Mouse (Mus musculus): Measurements from ENCODE around the gene Tcf20.
A peak's percentile ranks its signal among the peaks of the same experiment; 100 is the strongest.
"Not testable (repeated sequence)": the region's sequence is repeated elsewhere in the genome, so short reads cannot be mapped to it uniquely, and the experiment has no call there.

Gene Tcf20

DNA sequence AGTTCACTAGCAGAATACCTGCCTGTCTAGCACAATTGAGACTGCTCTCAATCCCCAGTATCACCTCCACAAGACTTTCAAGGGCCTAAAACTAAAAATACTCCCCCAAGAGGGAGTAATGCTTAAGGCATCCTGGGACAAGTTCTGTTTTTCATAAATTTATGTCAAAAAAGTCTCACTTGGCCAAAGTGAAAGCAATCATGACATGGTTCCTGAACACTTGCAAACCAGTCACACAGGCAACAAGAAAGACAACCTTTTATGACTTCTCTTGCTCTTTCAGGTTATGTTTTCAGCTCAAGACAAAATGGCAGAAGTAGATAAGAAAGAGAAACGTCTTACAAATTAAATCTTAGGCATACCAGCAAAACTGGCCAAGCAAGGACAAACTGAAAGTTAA, 91.3 kb downstream of the Tcf20 start:
- DNase-seq, result peak; percentile 7

DNA sequence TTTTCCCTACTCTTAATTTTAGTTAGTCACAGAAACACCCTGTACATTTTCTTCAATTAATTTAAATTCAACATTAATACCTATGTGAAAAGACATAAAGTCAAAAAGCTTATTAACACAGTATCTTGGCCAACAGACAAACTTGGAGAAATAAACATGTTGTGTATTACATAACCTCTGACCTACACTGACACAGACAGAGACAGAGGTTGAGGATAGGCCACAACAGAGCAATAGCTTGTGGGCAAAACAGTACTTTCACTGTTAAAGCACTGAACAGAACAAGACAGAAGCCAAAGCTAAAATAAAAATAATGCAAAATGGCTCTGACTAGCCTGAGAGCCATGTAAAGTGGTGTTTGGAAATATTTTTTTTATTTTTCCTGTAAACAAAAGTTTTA, 97.2 kb downstream of the Tcf20 start:
- DNase-seq, result no peak

DNA sequence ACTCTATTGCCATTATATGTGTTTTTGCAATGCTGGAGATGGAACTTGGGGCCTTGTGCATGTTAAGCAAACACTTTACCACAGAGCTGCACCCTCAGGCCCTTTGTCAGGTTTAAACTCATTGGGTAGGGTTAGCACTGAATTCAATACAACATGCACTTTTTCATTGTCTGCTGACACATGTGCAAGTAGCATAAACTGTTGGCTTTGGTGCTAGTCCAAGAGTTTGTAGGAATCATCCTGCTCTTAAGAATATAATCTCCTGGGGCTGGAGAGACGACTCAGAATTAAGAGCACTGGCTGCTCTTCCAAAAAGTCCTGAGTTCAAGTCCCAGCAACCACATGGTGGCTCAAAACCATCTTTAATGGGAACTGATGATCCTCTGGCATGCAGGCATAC, 98.2 kb downstream of the Tcf20 start:
- DNase-seq, result peak; percentile 44

DNA sequence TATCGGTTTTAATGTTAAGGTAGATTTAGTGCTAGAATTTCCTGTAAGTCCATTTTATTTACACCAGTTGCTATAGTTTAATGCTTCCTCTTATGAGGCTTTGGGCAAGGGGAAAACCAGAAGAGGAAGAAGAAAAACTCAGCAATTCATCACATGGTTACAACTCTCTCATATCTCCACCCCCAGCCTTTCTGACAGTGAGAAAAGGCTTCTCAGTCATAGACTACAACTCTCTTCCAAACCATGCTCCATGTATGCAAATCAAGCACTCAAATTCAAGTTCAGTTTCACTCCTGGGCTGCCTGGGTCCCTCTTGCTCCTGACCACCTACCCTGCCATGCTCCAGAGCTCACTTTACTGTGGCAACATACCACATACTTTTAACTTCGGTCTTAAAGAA, 99.2 kb downstream of the Tcf20 start:
- DNase-seq, result peak; percentile 68

DNA sequence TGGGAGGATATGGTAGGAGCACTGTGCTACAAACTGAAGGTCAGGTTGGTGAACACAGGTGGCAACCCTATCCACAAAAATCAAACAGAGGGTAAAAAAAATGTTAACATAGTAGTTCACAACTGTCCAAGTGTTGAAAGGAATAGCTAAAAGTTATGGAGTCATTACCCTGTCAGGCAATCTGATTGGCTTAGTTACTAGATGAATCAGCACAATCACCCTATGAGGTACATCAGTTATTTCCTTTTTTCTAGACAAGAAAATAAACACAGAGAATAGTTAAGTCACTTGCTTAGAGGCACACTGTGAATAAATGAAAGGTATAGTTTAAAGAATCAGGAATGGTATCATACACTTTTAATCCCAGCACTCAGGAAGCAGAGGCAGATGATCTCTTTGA, 110.4 kb downstream of the Tcf20 start:
- no peak for DNase-seq

DNA sequence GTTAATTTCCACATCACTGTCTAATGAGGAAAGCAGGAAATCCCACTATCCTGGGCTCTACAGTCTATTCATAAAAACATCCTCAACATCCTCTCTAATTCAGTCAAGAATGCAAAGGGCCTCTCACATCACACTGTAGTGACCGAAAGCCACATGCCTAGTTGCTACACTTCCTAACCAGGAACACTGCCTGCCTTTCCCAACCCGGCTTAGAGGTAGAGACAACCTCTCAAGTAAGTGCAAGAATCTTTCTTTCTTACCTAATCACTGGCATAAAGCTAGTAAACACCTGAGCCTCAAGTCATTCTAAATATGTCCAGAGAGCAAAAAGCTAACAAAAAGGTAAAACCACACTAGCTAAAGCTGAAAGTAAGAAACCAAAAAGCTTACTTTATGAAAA, 110.8 kb downstream of the Tcf20 start:
- peak; percentile 56 for DNase-seq

DNA sequence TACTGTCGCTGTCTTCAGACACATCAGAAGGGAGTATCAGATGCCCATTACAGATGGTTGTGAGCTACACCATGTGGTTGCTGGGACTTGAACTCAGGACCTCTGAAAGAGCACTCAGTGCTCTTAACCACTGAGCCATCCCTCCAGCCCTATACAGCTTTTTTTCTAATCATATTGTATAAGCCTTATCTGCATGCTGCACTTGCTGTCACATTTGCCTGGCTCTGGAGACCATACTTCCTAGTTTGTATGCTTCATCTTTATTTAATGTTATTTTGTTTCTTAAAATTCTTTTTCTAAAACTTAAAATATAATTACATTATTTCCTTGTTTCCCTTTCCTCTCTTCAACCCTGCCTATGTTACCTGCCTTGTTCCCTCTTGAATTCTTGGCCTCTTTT, 115.6 kb downstream of the Tcf20 start:
- DNase-seq, result peak; percentile 17

DNA sequence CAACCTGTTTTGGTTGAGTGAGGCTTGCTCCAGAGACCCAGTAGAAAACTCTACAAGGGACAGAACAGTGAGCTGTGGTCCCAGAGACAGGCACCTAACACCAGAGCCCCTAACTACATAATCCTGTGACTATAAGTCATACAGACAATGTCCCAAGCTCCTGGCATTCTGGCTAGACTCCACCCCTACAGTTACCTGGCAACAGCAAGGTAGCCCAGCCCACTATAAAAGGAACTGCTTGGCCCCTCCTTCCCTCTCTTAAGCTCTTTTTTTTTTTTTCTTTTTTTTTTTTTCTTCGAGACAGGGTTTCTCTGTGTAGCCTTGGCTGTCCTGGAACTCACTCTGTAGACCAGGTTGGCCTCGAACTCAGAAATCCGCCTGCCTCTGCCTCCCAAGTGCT, 121.4 kb downstream of the Tcf20 start:
- DNase-seq, result not testable (repeated sequence)

DNA sequence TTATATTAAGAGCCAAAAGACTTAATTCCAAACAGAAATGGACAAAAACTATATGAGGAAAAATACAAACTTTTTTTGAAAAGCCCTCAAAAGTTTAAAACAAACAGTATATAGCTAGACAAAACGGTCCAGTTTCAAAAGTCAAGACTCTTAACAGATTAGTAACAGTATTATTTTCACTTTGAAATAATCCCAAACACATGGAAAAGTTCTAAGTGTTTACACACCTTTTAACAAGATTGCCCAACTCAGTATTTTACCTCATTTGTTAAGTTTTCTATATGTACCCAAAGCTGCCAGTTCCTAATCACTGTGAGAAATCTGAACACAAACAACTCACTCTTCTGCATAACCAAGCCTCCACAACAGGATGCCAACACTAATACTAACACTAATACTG, 124.0 kb downstream of the Tcf20 start:
- no peak for DNase-seq

DNA sequence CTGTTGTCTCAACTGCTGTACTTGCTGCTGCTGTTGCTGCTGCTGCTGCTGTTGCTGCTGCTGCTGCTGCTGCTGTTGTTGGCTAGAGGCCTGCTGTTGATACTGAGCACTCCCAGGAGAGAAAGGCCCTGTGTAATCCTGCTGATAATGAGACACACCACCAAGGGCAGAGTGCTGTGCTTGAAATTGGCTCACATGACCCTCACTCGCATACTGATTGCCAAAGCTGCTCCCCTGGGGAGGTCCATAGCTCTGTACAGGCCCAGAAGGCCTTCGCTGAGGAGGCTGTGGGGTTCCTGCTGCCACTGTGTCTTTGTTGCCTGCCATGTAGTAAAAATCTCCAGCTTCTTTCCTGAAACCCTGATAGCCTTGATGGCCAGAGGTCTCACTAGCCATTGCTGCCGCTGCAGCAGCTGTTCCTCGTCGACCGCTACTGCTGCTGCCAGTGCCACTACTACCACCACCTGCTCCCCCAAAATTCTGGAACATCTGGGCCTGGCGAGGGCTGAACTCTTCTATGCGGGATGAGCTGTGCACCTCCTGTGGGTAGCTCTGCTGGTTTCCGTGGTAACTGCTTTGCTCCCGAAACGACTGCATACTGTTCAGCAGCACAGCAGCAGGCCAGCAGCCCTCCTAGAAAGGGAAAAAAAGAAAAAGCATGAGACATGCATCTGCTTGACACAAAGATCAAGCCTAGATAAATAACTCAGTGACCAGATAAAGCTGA, 130.9 kb downstream of the Tcf20 start:
- peak; percentile 97 for DNase-seq

DNA sequence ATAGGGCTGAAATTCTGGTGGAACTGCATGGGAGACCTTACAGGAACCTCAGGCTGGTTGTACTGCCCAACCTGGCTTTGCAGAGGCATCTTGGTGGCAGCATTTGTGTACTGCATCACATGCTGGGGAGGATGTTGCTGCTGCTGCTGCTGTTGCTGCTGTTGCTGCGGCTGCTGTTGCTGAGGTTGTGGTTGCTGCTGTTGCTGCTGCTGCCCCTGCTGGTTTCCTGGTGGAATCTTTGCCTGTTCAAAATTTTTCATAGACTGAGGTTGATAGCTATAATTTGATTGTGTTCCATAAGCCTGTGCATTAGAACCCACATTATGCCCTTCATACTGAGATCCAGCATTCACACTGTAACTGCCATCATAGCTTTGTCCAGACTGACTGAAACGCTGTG, 131.6 kb downstream of the Tcf20 start:
- DNase-seq, result peak; percentile 76

DNA sequence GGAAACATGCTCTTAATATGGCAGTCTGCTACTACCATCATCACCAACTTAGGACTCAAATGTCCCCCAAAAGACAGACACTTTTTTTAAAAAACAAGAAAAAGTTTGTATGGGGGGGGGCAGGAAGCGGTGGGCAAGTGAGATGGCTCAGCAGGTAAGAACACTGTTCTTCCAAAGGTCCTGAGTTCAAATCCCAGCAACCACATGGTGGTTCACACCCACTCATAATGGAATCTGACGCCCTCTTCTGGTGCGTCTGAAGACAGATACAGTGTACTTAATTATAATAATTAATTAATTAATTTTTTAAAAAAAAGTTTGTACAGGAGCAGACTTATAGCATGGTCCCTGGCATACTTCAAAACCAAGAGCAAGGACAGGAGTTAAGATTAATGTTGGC, 148.5 kb downstream of the Tcf20 start:
- peak; percentile 56 for DNase-seq

DNA sequence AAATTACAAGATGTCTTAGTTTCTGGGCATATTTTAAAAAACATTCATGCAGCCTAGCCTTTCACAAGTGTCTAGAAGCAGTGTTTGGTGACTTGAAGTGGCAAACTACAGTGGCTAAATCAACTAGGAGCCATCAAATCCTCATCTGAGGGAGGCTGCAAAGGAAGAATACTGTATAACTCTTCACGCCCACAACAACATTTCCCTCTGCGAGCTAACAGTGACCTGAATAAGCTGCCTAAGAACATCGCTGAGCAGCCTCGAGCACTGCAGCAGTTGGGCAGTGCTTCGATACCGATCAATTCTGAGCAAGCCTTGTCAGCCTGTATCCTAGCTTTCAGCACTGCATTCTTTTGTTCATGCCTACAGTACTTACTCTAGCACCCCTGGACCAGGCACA, 157.8 kb downstream of the Tcf20 start:
- DNase-seq, result peak; percentile 37

DNA sequence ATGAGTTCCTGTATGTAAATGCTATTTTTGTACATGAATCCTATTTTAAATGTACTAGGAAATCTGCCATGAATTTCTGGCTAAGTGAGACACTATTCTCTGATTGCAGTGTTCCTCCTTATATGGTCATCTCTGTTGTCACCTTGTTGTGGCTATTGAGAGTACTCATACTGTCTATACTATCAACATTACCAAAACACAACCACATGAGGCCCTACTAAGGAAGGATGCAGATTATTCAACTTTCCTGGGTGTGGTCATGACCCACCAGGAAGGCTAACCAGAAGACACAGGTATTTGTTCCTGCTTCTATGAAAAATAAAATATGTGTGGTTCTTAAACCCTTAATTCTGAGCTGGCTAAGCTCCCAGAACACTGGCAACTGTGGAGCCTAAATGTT, 161.8 kb downstream of the Tcf20 start:
- DNase-seq, result peak; percentile 36

DNA sequence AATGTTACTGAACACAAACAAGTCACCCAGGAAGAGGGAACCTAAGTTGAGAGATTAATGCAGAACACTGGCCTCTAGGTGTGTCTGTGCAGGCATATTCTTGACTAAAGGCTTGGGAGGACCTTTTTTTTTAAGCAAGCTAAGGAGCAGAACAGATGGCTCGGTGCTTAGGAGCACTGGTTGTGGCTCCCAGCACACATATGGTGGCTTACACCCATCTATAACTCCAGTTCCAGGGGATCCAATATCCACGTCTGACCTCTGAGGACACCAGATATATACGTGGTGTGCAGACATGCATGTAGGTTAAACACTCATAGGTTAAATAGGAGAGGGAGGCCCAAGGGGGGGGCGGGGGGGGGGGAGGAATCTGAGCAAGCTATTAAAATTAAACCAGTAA, 165.3 kb downstream of the Tcf20 start:
- peak; percentile 51 for DNase-seq

DNA sequence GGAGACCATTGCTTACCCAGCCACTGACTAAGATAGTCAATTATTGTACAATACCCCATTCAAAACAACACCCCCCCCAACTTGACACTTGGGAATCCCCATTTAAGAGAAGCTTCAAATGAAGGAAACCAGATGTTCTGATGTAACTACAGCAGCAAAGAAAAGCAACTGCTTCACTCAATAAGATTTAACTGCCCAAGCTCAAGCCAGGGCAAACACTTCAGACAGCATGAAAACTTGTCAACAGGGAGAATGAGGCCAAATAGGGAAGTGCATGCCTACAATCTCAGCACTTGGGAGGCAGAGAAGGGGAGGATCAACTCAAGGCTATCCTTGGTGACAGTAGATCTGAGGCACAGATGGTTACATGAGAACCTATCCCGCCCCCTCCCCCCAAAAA, 166.0 kb downstream of the Tcf20 start:
- peak; percentile 54 for DNase-seq

DNA sequence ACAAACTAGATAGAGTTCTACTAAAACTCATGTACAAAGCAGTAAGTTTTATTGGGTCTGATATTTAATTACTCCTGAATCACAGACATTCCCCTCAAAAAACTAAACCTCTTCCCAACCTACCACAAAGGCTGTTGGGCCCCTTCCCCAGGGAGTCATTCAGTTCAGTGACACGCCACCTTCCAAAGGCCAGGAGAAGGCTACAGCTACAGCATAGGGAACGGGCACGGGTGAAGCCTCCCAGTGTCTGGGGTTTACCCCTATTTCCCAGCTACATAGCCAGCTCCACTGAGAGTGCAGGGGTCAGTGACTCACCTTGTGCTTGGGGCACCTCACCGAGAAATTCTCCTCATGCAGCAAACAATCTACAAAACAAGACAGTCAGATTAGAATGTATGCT, 172.4 kb downstream of the Tcf20 start:
- DNase-seq, result peak; percentile 79

DNA sequence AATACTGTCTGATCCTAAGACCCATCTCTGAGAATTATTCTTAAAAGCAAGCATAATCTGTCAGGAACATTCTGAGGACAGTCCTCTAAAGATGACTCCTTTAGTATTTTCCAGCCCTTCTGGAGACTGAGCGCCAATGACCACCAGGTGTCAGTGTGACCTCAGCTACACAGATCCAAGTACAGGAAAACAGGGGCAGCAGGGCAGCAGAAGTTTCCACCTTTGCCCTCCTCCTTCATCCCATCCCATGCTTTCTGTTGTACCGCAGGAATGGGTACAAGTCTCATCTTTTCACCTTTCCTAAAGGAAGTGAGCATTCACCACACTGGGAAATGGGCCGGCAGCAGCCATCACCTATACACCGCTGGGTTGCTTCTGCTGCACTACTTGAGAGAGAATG, 172.9 kb downstream of the Tcf20 start:
- peak; percentile 89 for DNase-seq

DNA sequence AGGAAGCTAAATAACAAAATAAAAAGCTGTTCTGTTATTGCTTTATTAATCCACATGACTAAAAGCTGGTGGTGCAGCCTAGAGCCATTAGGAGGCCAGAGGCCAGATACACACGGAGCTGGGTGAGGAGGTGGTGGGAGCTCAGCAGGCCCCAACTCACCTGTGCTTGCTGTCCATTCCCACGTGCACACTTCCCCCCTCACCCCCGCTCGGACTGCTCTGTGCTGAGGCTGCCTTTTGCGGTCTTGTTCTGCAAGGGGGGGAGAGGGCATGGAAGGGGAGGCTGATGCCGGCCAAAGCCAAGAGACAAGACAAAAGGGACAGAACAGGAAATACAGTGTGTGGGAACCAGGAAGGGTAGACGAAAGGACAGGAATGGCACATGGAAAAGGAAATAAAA, 173.4 kb downstream of the Tcf20 start:
- peak; percentile 91 for DNase-seq

DNA sequence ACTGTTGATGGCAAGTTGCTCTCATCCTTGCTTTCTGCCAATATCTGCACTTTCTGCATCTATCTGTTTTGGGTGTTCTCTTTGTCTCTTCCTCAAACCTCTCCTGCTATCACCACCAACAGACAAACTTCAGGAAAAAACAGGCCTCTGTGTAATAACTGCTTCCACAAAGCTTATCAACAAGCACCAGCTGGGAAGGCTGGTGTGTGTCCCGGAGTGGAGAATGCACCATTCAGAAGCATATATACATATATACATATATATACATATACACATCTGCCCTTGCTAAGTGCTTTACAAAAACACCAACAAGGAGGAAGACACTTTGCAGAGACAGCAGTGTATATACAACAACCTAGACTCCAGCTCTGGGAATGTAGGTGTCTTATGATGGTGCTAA, 177.1 kb downstream of the Tcf20 start:
- no peak for DNase-seq

DNA sequence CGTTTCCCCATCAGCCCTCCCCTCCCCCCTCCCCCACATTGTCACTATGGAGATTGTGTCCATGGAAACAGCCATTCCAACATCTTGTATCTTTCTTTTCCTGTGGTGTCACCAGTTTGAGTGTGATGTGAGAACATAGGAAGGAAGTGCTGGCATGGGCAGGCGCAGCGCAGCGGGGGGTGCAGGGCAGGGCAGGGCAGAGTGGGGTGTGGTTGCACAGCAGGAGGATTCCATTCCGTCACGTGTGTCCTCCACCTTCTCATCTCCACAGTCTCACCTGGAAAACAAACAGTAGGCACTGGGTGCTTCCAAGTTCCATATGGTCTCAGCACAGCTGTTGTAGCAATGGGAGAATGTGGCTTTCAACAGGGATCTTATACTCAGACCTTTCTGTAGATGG, 178.2 kb downstream of the Tcf20 start:
- peak; percentile 89 for DNase-seq

DNA sequence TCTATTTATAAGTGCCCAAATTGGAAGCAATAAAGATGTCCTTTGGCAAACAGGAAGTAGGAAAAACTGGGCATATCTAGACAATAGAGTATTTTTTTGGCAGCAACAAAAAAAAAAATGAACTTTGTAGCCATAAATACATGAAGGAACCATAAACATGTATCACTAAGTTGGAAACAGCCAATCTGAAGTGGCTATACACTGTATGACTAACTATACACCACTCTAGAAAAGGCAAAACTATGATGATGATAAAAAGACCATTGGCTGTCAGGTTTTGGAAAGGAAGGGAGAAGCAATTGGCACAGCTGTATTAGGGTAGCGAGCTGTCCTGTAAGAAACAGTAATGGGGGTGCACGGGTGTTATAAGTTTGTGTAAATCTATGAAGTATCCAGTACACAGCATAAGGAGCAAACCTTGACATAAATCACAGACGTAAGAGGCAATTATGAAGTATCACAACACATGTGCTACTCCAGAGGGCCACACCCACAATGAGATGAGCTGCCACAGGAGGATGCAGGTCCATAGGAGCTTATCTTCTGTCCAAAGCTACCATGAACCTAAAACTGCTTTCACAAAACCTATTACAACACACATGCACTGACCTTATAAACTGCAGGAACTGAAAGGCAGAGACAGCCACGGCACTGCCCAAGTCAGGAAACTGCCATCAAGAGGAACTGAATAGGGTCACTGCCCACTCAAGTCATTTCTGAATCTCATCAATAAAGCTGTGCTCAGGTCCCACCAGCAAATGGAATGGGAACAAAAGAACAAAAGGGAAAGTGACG, 180.5 kb downstream of the Tcf20 start:
- peak; percentile 57 for DNase-seq

DNA sequence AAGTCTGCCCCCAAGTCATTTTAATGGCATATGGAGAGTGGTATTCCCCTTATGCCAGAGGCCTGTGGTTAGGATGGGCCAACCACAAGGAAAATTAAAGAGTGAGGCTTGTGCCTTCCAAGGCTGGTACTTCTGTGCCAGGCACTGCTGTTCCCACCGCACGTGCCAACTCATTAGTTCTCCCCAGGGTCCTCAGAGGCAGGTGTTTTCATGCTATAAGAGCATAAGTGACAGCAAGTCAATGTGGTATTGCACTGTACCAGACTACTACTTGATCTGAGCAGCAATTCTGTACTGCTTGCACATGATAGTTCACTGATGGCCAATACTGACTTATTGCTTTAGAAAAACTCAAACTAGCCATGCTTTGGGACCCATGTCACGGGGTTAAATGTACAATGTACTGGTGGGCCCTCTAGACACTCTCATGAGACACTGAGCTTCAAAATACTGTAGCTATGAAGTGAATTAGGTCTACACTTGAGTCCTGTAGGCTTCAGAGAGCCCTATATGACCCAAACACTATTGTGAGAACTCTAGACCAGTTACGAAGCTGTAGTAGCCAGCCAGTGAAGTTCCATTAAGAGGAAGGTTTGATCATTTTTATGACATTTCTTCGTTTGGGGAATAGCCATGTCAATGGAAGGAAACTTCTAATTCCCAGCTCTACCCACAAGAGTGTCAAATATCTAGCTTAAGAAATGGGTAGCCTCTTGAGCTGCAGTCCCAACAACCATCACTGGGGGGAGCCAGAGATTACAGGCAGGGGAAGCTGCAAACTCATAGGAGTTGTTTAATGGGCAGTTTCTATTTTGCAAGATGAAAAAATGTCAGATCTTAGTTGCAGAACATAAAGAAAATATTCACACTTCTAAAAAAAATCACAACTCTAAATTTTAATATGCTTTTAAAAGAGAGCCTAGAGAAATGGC, 182.7 kb downstream of the Tcf20 start:
- DNase-seq, result peak; percentile 92

Data from heart, adult 11 months (tissue).